Mouse (Mus musculus) cerebellum, adult 18-20 months (tissue): Measurements from ENCODE around the gene Rasip1.

ENCODE experiments used
- DNase-seq, 2 experiments: peaks; one replicate each; pipeline ENCODE4 v3.0.0; 2021

The Rasip1 gene

DNA sequence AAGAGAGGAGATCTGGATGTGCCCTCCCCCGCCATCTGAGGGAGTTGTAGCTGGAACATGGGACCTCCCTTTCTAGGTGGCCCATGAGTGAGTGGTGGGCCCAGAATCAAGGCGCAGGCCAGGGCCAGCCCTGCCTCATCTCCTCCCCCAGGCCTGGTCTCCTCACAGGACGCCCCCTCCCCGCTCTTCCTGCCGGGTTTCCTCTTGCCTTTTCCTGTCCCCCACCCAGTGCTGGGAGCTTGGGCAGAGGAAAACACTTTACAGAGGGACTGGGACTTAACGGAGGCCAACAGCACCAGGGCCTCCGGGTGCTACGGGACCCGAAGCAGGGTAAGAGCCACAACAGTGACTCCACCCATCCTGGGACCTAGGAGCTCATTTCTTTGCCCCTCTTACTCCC lies at the start of gene Rasip1:
Gene Rasip1, plus strand, starts transcription at position 228 of the 400 bp plus-strand sequence.
- DNase-seq: no peak

- DNase-seq: no peak
Measured at GRCm38 (mm10) chr7:45585923-45586322, 41.4 kb upstream of the Rasip1 start.

DNA sequence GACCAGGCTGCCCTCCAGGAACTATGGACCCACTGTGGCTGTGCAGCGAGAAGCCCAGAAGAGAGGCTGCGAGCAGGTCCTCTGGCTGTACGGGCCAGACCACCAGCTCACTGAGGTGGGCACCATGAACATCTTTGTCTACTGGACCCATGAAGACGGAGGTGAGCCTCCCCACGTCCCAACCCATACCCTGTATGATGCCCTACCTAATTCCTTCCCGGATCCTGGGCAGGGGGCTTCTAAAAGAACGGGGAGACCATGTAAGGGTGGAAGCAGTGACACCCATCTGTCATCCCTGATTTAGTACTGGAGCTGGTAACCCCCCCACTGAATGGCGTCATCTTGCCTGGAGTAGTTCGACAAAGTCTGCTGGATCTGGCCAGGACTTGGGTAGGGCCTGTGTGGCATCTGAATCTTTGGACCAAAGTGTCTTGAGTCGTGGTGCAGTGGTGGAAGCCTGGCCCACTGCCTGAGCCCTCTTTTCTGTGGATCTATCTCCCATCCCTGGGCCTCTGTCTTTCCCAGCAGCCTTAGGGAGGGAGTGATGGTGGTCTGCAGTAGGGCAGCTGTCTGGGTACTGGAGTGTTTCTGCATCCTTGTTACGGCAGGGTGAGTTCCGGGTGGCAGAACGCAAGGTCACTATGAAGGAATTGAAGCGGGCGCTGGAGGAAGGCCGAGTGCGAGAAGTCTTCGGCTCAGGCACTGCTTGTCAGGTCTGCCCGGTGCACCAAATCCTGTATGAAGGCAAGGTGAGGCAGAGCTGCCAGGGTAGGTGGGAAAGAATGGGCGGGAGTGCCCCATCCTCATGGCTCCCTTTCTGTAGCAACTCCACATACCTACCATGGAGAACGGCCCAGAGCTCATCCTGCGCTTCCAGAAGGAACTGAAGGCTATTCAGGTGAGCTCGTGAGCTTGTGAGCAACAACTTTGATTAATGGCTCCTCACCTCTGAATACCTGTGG lies 39.4 kb upstream of the Rasip1 start:
- no peak for DNase-seq

DNA sequence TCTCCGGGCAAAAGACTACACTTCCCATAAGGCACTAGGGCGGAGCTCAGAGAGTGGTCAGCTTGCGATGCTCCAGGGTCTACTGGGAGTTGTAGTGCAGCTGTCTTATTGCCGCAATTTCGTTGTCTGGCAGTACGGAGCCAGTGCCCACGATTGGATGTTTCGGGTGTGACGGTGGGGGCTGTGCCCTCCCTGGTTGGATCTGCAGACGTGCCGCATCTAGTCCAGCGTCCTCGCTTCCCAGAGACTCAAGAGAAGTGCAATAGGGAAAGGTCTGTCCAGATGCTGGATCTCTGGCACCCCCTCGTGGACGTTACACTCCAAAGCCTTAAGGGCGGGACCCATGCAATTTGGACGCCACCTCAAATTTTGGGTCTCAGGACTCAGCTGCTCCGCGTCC lies 38.1 kb upstream of the Rasip1 start:
- peak; percentile 94 to 97 for DNase-seq

DNA sequence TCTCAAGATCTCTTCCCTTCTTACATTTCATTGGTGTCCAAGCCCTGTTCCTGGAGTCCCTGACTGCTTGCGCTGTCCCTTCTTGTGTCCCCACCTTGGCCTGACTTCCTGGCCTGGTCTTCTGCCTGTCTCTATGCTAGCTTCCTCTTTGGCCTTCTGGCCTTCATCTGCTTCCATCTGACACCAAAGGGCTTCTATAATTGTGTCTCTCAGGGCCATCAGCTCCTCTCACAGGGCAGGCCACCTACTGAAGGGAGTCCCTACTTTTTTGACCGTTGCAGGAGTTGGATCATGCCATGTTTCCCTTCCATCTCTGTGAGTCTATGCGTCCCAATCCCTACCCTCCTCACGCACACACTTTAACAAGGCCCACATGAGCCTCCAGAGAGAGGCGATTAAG lies 37.4 kb upstream of the Rasip1 start:
- no peak for DNase-seq

- no peak for DNase-seq
Measured at GRCm38 (mm10) chr7:45590874-45591273, 36.4 kb upstream of the Rasip1 start.

- DNase-seq: no peak
Measured at GRCm38 (mm10) chr7:45591880-45592279, 35.4 kb upstream of the Rasip1 start.

DNA sequence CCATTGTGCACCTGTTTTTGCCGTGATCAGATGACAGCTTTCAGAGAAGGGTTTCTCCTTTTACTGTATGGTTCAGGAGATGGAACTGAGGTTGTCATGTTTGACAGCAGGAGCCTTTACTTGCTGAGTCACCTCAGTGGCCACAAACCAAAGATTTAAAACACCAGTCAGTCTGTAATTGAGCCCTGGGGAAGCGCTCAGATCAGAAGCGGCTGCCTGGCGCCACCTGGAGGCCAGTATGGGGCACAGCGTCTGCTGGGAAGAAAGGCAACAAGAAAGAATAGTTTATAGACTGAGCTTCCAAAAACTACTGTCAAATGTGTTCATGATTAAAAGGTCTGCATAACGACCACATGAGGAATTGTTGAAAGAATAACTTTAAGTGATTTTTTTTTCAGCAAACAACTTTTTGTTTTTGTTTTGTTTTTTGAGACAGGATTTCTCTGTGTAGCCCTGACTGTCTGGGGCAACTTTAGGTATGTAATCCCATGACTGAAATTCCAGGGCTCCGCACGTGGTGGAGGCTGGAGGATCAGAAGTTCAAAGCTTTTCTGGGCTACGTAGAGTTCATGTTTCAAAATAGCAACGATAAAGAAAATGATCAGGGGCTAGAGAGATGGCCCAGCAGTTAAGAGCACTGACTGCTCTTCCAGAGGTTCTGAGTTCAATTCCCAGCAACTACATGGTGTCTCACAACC lies 34.0 kb upstream of the Rasip1 start:
- peak; percentile 73 to 87 for DNase-seq

DNA sequence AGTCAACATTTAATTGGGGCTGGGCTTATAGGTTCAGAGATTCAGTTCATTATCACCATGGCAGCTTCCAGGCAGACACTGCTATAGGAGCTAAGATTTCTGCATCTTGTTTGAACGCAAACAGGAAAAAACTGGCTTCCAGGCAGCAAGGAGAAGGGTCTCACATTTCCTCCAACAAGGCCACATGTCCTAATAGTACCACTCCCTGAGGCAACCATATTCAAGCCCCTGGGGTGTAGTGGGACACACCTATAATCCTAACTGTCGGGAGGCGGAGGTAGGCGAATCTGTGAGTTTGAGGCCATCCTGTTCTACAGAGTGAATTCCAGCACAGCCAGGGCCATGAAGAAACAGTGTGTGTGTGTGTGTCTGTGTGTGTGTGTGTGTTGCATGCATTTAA lies 32.1 kb upstream of the Rasip1 start:
- DNase-seq: no peak

- DNase-seq: no peak
Measured at GRCm38 (mm10) chr7:45596107-45596506, 31.2 kb upstream of the Rasip1 start.

DNA sequence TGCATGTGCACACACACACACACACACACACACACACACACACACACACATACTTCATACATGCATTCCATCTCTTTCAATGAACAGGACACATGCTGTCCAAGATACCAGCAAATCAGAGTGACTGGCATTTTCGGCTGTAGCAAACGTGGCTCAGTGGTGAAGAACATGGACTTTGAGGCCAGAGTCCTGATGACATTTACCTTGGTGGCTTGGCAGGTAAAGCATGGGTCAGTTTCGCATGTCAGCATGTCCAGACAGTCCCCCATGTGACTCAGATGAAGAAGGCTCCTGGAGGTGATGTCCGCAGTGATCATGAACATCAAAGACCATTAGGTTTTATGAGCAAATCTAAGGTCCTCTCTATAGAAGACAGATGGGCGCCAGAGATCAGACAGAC lies 30.3 kb upstream of the Rasip1 start:
- DNase-seq: no peak

GRCm38 (mm10) chr7:45597527-45597926 lies 29.8 kb upstream of the Rasip1 start:
- no peak for DNase-seq

DNA sequence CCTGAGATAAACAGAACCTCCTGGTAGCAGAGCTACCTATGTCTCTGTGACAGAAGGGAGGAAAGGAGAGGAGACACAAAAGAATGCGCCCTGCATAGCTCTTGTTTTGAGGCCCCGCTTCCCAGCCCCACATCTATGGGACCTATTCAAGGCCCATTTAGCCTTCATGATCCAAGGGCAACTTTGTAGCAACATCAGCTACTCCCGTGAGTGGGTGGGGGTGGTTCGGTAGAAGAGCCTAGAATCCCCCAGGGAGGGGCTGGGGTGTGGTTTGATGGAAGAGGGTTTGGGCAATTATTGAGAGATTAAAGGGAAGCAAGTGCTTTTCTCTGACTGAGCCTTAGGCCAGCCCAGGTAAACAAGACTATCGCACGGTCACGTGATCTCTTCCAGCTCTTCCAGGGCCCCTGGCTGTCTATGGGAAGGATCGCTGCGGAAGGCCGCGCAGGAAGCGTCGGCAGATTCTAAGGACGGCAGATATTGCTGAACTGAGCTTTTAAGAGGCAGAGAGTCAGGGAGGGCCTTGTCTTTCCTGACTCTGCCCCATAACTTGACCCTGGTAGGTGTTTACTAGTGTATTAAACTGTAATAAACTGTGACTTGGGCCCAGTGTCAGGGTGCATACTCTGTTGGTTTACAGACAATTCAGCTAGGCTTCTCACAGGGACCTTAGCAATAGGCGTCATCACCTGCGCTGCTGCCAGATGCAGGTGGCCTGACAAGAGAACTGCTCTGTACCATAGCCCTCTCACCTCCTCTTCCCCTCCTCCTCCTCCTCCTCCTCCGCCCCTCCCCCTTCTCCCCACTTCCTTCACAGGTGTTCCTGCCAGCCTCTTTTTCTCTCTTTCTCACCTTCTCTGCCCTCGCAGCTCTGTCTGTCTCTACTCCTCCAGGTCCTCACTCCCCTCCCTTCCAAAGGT lies 28.1 kb upstream of the Rasip1 start:
- DNase-seq: no peak

DNA sequence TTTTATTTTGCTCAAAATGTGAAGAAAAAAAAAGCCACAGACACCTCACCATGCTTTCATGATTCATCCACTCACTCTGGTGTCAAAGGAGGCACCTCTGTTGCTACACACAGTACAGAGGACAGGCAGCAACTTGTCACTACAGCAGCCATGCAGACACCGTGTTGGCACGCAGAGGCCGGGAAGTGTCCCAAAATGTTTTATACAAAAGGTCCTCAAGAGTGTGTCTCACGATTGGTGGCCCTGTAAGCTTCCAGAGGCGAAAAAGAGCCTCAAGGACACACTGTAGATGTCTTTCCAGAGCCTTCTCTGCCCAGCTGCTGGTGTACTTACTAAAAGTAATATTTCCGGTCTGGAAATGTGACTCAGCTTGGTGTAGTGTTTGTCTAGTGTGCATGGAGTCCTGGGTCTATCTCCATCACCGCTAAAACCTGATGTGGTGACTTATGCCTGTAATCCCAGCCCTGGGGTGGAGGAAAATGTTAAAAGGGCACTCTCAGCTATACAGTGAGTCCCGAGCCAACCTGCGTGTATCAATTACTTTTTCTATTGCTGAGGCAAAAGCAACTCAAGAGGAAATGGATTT lies 21.5 kb upstream of the Rasip1 start:
- no peak for DNase-seq

DNA sequence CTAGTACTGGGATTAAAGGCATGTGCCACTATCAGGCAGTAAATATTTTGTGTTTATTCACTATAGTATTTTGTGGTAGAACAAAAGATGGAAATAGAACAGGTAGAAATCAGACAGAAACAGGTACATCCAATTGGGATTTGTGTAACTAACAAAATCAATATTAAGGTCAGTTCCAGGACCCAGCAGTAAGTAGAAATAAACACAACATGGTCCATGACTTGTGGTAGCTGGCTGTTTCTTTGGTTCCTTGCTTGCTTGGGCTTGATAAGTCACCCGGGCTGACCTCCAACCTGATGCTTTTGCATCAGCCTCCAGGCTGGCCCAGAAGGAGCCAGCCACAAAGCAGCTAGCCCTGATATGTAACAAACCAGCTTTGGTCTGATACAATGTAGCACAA lies 17.8 kb upstream of the Rasip1 start:
- no peak for DNase-seq

GRCm38 (mm10) chr7:45616277-45616676 lies 11.0 kb upstream of the Rasip1 start:
- DNase-seq: no peak

DNA sequence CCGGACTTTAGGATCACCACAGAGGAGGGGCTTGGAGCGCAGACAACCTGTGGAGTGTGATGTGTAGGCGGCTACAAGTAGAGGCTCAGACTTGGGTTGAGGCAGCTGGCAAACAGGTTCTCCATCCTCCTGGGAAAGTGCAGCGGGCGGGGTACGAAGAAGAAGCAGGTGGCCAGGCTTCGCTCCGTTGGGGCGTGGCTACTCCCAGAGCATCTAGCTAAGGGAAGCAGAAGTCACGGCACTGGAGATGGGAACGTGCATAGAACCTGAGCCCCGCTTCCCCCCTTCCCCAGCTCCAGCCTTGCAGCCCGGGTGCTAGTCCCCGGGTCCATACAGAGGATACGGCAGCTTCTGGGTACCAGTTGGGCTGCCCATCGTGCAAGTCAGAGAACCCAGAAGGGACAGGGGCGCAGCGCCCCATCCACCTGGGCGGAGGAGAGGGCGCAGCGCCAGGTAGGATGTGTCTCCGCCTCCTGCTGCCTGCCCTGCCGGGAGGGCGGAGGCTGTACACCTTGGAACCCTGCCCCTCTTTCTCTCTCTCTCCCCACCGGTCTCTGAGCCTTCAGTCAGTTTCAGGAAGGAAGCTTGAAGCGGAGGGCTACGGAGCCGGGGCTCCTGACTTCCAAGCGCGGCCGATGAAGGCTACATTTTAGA lies 10.1 kb upstream of the Rasip1 start, which contains the start of gene Fut1:
Gene Fut1, plus strand, starts transcription at position 248 of the 654 bp plus-strand sequence.
- DNase-seq: peak; percentile 38 to 42

DNA sequence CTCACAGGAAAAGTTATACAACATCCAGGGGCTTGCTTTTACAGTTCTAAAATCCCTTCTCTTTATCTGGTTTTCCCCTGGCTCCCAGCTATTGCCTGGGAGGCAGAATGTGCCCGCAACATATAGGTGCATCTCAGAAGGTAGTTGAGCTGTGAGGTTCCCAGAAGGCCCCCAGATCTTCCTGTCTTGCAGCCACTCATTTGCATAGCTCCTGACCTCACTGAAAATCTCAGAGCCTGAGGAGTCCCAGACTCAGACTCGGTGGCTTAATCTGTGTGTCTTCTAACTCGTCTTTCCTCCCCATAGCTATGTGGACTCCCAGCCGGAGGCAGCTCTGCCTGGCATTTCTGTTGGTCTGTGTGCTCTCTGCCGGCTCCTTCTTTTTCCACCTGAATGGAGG lies 9.0 kb upstream of the Rasip1 start:
- no peak for DNase-seq

GRCm38 (mm10) chr7:45619592-45619991 lies 7.7 kb upstream of the Rasip1 start:
- no peak for DNase-seq

GRCm38 (mm10) chr7:45621443-45621842 lies 5.8 kb upstream of the Rasip1 start, which contains the start of gene Izumo1:
Izumo1 (plus strand) TSS chr7:45621811.
- DNase-seq: no peak

DNA sequence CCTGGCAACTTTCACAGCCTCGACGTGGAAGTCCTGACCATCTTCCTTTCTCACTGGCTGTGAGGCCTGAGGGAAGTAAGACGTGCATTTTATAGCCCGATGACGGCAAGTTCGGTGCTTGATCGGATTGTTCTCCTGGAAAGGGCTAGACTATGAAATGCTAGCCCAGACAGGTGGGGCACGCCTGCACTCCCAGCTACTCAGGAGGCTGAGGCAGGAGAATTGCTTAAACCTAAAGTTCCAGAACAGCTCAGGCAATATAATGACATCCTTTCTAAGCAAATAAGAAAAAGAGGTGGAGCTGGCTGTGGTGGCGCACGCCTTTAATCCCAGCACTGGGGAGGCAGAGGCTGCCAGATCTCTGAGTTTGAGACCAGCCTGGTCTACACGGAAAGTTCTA lies 3.8 kb upstream of the Rasip1 start:
- DNase-seq: no peak

- DNase-seq: no peak
Measured at GRCm38 (mm10) chr7:45624718-45625117, 2.6 kb upstream of the Rasip1 start.
